Mouse (Mus musculus) lung, postnatal 14 days (tissue): Measurements from ENCODE around the gene Wfdc8.

Experiments
- DNase-seq: peaks from one replicate; pipeline ENCODE4 v3.0.0; 2021

The Wfdc8 gene

DNA sequence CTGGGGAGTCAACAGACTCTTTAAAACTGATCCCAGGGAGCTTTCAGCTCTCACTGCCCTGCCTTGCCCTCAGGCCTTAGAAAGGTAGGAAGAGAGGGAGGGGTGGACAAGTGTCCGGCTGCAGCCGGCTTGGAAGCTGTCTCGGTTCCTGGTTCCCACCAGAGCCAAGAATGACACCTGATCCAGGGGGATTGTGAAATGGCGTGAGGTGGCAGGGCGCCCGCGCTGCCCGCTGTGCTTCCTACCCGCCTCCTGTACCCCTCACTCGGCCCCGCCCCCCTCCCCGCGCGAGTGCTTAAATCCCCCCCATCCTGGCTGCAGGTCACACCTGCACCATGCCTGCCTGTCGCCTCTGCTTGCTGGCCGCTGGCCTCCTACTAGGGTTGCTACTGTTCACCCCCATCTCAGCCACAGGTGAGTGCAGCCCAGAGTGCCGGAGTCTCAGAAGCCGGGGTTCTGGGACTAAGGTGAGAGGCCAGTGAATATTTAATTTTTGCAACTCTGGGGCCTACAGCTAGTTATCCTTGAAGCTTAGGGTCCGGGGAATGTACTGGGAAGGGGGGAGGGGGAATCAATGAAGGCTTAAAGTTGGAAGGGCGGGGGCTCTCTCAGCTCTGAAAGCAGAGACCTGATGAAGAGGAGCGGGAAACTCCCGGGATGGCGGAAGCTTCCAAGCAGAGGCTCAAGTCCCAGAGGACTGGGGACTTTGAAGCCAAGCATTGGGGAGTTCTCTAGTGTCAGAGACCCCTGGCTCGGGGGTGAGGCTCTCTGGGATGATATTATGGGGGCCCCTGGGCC lies 50.8 kb downstream of the Wfdc8 start, which contains the start of gene Wfdc2:
Gene Wfdc2, plus strand, starts transcription at position 23 of the 798 bp plus-strand sequence.
- DNase-seq, result peak; percentile 69

DNA sequence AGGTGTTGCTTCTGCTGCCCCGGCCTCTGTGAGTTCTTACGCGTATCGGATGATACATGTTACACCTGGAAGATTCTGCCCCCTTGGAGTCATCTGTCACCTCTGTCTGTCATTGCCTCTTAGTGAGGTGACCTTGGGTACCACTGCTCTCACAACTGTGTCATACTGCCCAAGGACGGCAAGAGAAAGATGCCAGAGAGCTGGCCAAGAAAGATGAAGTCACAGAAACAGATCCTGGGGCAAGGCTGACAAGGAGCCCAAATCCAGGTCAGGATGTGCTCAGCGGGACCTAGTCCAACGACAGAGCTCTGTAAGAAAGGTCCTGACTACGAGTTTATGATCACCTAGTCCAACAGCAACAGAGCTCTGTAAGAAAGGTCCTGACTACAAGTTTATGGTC lies 53.3 kb downstream of the Wfdc8 start:
- DNase-seq, result no peak

- DNase-seq, result peak; percentile 25
Observed at GRCm38 (mm10) chr2:164558991-164559645, 54.3 kb downstream of the Wfdc8 start.

DNA sequence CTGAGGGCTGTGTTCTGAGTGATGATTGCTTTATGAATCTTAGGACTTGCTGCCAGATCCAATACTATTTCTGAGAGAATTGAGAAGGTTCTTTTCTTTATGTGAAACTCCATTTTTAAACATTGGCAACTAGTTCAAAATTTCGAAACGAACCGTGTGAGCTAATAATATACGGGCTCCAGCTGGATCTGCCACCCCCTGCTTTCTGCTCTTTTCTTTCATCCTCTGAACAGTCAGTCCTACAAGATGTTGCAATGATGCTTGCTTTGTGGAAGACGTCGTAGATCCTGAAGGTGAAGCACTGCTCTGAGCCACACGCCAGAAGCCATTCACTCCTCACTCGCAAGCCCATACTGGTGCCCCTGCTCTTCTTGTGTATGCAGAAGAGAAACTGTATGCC lies 55.0 kb downstream of the Wfdc8 start:
- DNase-seq, result no peak

DNA sequence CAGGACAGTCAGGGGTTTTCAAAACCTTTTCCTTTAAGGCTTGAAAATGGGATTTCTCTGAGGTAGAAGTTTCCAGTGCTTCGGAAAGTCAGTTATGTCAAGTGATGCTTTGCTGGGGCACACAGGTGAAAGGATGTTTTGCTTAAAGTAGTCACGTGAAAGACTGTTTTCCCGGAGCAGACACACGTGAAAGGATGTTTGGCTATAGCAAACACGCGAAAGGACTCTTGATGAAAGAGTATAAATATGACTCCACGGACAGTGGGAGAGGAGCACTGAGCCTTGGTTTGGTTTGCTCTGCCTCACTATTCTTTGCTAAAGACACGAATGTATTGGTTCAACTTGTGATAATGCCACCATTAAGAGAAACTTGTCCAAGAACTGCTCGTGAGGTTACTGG lies 61.9 kb downstream of the Wfdc8 start:
- DNase-seq, result no peak

DNA sequence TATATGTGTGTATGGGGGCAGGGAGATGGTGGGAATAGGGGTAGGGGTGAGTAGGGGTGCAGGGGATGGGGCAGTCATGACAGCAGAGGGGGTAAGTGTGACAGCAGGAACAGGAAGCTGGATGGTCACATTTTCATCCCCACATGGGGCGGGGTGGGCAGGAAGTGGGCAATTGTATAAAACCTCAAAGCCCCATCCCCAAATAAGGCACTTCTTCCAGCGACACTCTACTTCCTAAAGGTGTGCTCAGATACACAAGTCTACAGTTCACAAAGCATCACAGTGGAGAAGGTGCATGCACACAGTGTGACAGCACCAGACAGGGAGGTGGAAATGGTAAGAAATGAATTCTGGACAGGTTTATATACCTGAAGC lies 62.5 kb downstream of the Wfdc8 start:
- DNase-seq, result no peak

DNA sequence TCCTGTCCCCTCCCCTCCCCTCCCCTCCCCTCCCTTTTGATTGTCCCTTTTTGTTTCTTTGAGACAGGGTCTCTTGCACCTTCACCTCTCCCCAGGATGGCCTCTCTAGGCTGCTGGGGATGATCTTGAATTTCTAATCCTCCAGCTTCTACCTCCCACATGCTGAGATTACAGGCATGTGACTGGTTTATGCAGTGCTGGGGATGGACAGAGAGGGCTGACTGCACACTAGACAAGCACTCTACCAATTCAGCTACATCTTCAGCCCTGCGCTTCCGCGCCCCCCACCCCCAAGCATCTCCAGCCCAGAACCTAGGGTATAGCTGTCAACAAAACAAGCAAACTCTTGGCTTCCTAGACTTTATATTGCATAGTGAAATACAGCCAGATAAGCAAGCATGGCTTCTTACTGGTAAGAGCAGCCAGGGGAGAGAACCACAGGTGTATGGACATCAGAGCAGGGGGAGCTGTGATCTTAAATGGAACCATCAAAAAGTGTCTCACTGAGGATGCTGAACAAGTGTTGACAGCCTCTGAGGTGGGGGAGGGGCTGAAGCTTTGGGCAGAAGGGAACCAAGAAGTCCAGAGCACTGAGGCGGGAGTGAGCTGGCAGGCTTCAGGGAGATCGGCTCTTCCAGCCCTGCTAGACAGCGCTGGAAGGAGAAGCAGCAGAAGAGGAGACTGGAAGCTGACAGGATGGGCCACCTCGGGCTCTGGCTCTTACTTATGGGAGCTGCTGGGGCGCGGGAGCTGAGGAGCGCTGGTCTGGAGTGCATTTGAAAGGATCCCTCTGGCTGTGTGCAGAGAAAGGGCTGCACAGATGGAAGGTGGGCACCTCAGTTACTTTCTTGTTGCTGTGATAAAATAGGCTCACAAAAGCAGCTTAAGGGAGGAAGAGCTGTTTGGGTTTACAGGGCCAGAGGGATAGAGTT lies 63.2 kb downstream of the Wfdc8 start:
- DNase-seq, result no peak

DNA sequence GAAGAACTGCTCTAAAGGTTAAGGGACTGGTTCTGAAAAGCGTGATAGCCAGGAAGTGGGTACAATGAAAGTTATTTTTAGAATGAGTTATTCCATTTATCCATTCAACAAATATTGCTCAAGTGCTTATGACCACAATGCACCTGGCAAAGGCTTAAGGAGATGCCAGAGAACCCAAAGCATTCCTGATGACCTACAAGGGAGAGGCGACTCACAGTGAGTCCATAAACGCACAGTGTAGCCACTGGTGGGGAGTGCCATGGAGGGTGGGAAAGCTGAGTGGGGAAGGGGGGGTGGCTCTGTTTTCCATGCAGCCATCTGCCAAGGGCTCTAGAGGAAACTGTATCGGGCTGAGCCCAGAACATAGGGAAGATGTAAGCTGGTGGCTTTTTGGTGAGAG lies 64.1 kb downstream of the Wfdc8 start:
- DNase-seq, result peak; percentile 17
